Mouse (Mus musculus) intestine, embryonic 16.5 days (tissue): Measurements from ENCODE around the gene Slc38a6. TPM values are rescaled to one million over a fixed set of nuclear protein-coding genes. Genes with fewer than 3 reads are reported as not detected.

Experiments
- ATAC-seq: fragments of 200-750 bp; cut with Nextera tagmentation; 2 replicates; pipeline ENCODE4 v1.8.0; 2017; ENCODE audit warnings: moderate TSS enrichment, moderate library complexity
- H3K27ac ChIP-seq: fragments of 300-500 bp; sonication (generic); 2 replicates; pipeline ENCODE4 v1.5.1; 2014; ENCODE audit warnings: mild to moderate bottlenecking, low read length
- H3K27me3 ChIP-seq: fragments of 300-500 bp; sonication (generic); replicated peaks from 2 replicates; pipeline ENCODE4 v1.6.1; 2014; ENCODE audit warnings: low read length, control low read depth, mixed read lengths; ENCODE audit not compliant: control insufficient read depth, insufficient read depth
- H3K36me3 ChIP-seq: fragments of 300-500 bp; sonication (generic); 2 replicates; pipeline ENCODE4 v1.6.1; 2014; ENCODE audit warnings: low read length, control low read depth; ENCODE audit not compliant: control insufficient read depth, insufficient read depth
- H3K4me1 ChIP-seq: fragments of 300-500 bp; sonication (generic); 2 replicates; pipeline ENCODE4 v1.6.1; 2014; ENCODE audit warnings: low read length, control low read depth, mixed read lengths; ENCODE audit not compliant: control insufficient read depth, insufficient read depth
- H3K4me2 ChIP-seq: fragments of 300-500 bp; sonication (generic); 2 replicates; pipeline ENCODE4 v1.6.1; 2014; ENCODE audit warnings: low read depth, low read length, control low read depth
- H3K4me3 ChIP-seq: fragments of 300-500 bp; sonication (generic); 2 replicates; pipeline ENCODE4 v1.5.1; 2014; ENCODE audit warnings: mild to moderate bottlenecking, low read length
- H3K9ac ChIP-seq: fragments of 300-500 bp; sonication (generic); 2 replicates; pipeline ENCODE4 v1.6.1; 2014; ENCODE audit warnings: low read depth, low read length
- H3K9me3 ChIP-seq: fragments of 300-500 bp; sonication (generic); 2 replicates; pipeline ENCODE4 v1.6.1; 2016; ENCODE audit warnings: low read length, control low read depth; ENCODE audit not compliant: control insufficient read depth
- WGBS: fragments of 180-500 bp; shearing (Covaris S2); extraction: QIAGEN DNeasy Blood & Tissue Kit; methylation state at CpG from one replicate; pipeline ENCODE4 v1.1.7; 2014; 5-methylcytosine and 5-hydroxymethylcytosine counted together
- polyA plus RNA-seq: library from polyadenylated mRNA; unstranded; fragments of >200 nt; fragmentation: Nextera tagmentation; extraction: Ambion mirVana; gene quantifications from 2 replicates; pipeline ENCODE4 v1.2.1, GENCODE M21; 2015

The Slc38a6 gene
- polyA plus RNA-seq, 1 experiment from 2014 or later: 7.7 TPM

GRCm38 (mm10) chr12:73359520-73359919 lies 72.9 kb downstream of the Slc38a6 start:
- H3K4me2 ChIP-seq: no peak overlapping the region
- H3K27ac ChIP-seq: no peak overlapping the region
- no peak for ATAC-seq
- H3K4me3 ChIP-seq: no peak overlapping the region
- 76% methylated on average over 4 of the region's 4 CpGs for WGBS
- H3K9me3 ChIP-seq: no peaks in the 10 kb centered on the region
- H3K36me3 ChIP-seq: no peaks in the 10 kb centered on the region
- H3K9ac ChIP-seq: no peak overlapping the region
- no peaks in the 10 kb centered on the region for H3K27me3 ChIP-seq
- no peaks in the 10 kb centered on the region for H3K4me1 ChIP-seq

GRCm38 (mm10) chr12:73361201-73361600 lies 74.6 kb downstream of the Slc38a6 start:
- Histone ChIP-seq H3K36me3 (no peaks in the 10 kb centered on the region), H3K4me2 (no peak overlapping the region), H3K27ac (no peak overlapping the region), H3K4me3 (no peak overlapping the region), H3K27me3 (no peaks in the 10 kb centered on the region), H3K4me1 (no peaks in the 10 kb centered on the region), H3K9ac (no peak overlapping the region), H3K9me3 (no peaks in the 10 kb centered on the region)
- ATAC-seq: no peak
- 75% methylated on average over 11 of the region's 11 CpGs for WGBS

- H3K9ac ChIP-seq: no peak overlapping the region
- no peak overlapping the region for H3K4me2 ChIP-seq
- no peak overlapping the region for H3K4me3 ChIP-seq
- H3K9me3 ChIP-seq: no peaks in the 10 kb centered on the region
- no peak overlapping the region for H3K27ac ChIP-seq
- 89% methylated on average over 6 of the region's 6 CpGs for WGBS
- H3K4me1 ChIP-seq: no peaks in the 10 kb centered on the region
- no peak for ATAC-seq
- H3K36me3 ChIP-seq: no peaks in the 10 kb centered on the region
- H3K27me3 ChIP-seq: no peaks in the 10 kb centered on the region
These were observed 76.8 kb downstream of the Slc38a6 start for GRCm38 (mm10) chr12:73363401-73363800.

- no peak overlapping the region for H3K9ac ChIP-seq
- H3K27me3 ChIP-seq: no peaks in the 10 kb centered on the region
- H3K4me2 ChIP-seq: no peak overlapping the region
- no peaks in the 10 kb centered on the region for H3K9me3 ChIP-seq
- H3K27ac ChIP-seq: no peak overlapping the region
- WGBS: 86% methylated on average over 3 of the region's 3 CpGs
- no peaks in the 10 kb centered on the region for H3K36me3 ChIP-seq
- no peak for ATAC-seq
- H3K4me1 ChIP-seq: no peaks in the 10 kb centered on the region
- no peak overlapping the region for H3K4me3 ChIP-seq
These were observed 77.4 kb downstream of the Slc38a6 start for GRCm38 (mm10) chr12:73363956-73364355.

- WGBS: 88% methylated on average over 7 of the region's 7 CpGs
- H3K27me3 ChIP-seq: no peaks in the 10 kb centered on the region
- H3K4me3 ChIP-seq: no peak overlapping the region
- no peaks in the 10 kb centered on the region for H3K4me1 ChIP-seq
- no peak overlapping the region for H3K9ac ChIP-seq
- no peak for ATAC-seq
- no peak overlapping the region for H3K27ac ChIP-seq
- no peaks in the 10 kb centered on the region for H3K9me3 ChIP-seq
- no peak overlapping the region for H3K4me2 ChIP-seq
- H3K36me3 ChIP-seq: no peaks in the 10 kb centered on the region
These were observed 80.0 kb downstream of the Slc38a6 start for GRCm38 (mm10) chr12:73366581-73366980.

GRCm38 (mm10) chr12:73367460-73368079 lies 81.0 kb downstream of the Slc38a6 start:
- H3K4me2 ChIP-seq: 0 out of 2 replicates have a peak overlapping the region, but pooled peaks have one; percentile 12
- no peaks in the 10 kb centered on the region for H3K4me1 ChIP-seq
- ATAC-seq: no peak
- 33% methylated on average over 20 of the region's 20 CpGs for WGBS
- no peak overlapping the region for H3K4me3 ChIP-seq
- H3K27me3 ChIP-seq: no peaks in the 10 kb centered on the region
- H3K27ac ChIP-seq: no peak overlapping the region
- no peaks in the 10 kb centered on the region for H3K36me3 ChIP-seq
- no peaks in the 10 kb centered on the region for H3K9me3 ChIP-seq
- H3K9ac ChIP-seq: no peak overlapping the region

- H3K27me3 ChIP-seq: no peaks in the 10 kb centered on the region
- no peaks in the 10 kb centered on the region for H3K9me3 ChIP-seq
- no peaks in the 10 kb centered on the region for H3K36me3 ChIP-seq
- WGBS: 83% methylated on average over 7 of the region's 7 CpGs
- no peak overlapping the region for H3K4me2 ChIP-seq
- H3K4me1 ChIP-seq: no peaks in the 10 kb centered on the region
- no peak overlapping the region for H3K27ac ChIP-seq
- H3K9ac ChIP-seq: no peak overlapping the region
- H3K4me3 ChIP-seq: no peak overlapping the region
- ATAC-seq: no peak
These were observed 82.5 kb downstream of the Slc38a6 start for GRCm38 (mm10) chr12:73368868-73369608.

GRCm38 (mm10) chr12:73370367-73370944 lies 83.9 kb downstream of the Slc38a6 start:
- H3K27ac ChIP-seq: no peak overlapping the region
- WGBS: 72% methylated on average over 4 of the region's 4 CpGs
- ATAC-seq: no peak
- H3K9me3 ChIP-seq: no peaks in the 10 kb centered on the region
- no peaks in the 10 kb centered on the region for H3K36me3 ChIP-seq
- no peaks in the 10 kb centered on the region for H3K27me3 ChIP-seq
- H3K4me3 ChIP-seq: no peak overlapping the region
- no peak overlapping the region for H3K4me2 ChIP-seq
- no peak overlapping the region for H3K9ac ChIP-seq
- no peaks in the 10 kb centered on the region for H3K4me1 ChIP-seq

- H3K9ac ChIP-seq: no peak overlapping the region
- H3K27me3 ChIP-seq: no peaks in the 10 kb centered on the region
- H3K4me3 ChIP-seq: no peak overlapping the region
- no peak overlapping the region for H3K4me2 ChIP-seq
- no peak for ATAC-seq
- no peaks in the 10 kb centered on the region for H3K9me3 ChIP-seq
- 81% methylated on average over 7 of the region's 7 CpGs for WGBS
- H3K27ac ChIP-seq: no peak overlapping the region
- H3K36me3 ChIP-seq: no peaks in the 10 kb centered on the region
- H3K4me1 ChIP-seq: no peaks in the 10 kb centered on the region
These were observed 84.6 kb downstream of the Slc38a6 start for GRCm38 (mm10) chr12:73371132-73371531.
